Mouse (Mus musculus): ENCODE data around the gene Wwc1. TPM values are rescaled to one million over a fixed set of nuclear protein-coding genes. Genes with fewer than 3 reads are reported as not detected.

Gene Wwc1
- total RNA-seq, 2 experiments from 2014 or later = 1.0 to 2.6 TPM

- DNase-seq = no peak
- intact Hi-C loops (cut with DNase I) = no loop called here
These were observed 5.5 kb downstream of the Wwc1 start for GRCm38 (mm10) chr11:35974632-35975450.

GRCm38 (mm10) chr11:35973135-35973534 is 7.2 kb downstream of the Wwc1 start:
- DNase-seq = no peak
- intact Hi-C loops (cut with DNase I) = no loop called here

GRCm38 (mm10) chr11:35972270-35972931 is 7.9 kb downstream of the Wwc1 start:
- DNase-seq = no peak
- intact Hi-C loops (cut with DNase I) = no loop called here

GRCm38 (mm10) chr11:35970806-35971705 is 9.3 kb downstream of the Wwc1 start:
- intact Hi-C loops (cut with DNase I) = no loop called here
- DNase-seq = no peak

GRCm38 (mm10) chr11:35968291-35968690 is 12.0 kb downstream of the Wwc1 start:
- intact Hi-C loops (cut with DNase I) = no loop called here
- DNase-seq = no peak

GRCm38 (mm10) chr11:35963981-35964549 is 16.3 kb downstream of the Wwc1 start:
- DNase-seq = no peak
- intact Hi-C loops (cut with DNase I) = no loop called here

- intact Hi-C loops (cut with DNase I) = no loop called here
- DNase-seq = no peak
These were observed 16.8 kb downstream of the Wwc1 start for GRCm38 (mm10) chr11:35963554-35963953.

GRCm38 (mm10) chr11:35962431-35962830 is 17.9 kb downstream of the Wwc1 start:
- no peak for DNase-seq
- intact Hi-C loops (cut with DNase I) = no loop called here

GRCm38 (mm10) chr11:35959270-35959669 is 21.1 kb downstream of the Wwc1 start:
- intact Hi-C loops (cut with DNase I) = no loop called here
- no peak for DNase-seq

GRCm38 (mm10) chr11:35955572-35955971 is 24.8 kb downstream of the Wwc1 start:
- intact Hi-C loops (cut with DNase I) = no loop called here
- DNase-seq = no peak

GRCm38 (mm10) chr11:35953179-35953578 is 27.1 kb downstream of the Wwc1 start:
- no peak for DNase-seq
- intact Hi-C loops (cut with DNase I) = no loop called here

- no peak for DNase-seq
- intact Hi-C loops (cut with DNase I) = no loop called here
These were observed 28.6 kb downstream of the Wwc1 start for GRCm38 (mm10) chr11:35951727-35952065.

- intact Hi-C loops (cut with DNase I) = no loop called here
- no peak for DNase-seq
These were observed 29.1 kb downstream of the Wwc1 start for GRCm38 (mm10) chr11:35951058-35951726.

- intact Hi-C loops (cut with DNase I) = no loop called here
- DNase-seq = no peak
These were observed 29.9 kb downstream of the Wwc1 start for GRCm38 (mm10) chr11:35950466-35950865.

- DNase-seq = no peak
- intact Hi-C loops (cut with DNase I) = no loop called here
These were observed 30.3 kb downstream of the Wwc1 start for GRCm38 (mm10) chr11:35950011-35950410.

GRCm38 (mm10) chr11:35948457-35948881 is 31.9 kb downstream of the Wwc1 start:
- DNase-seq = no peak
- intact Hi-C loops (cut with DNase I) = no loop called here

GRCm38 (mm10) chr11:35947944-35948343 is 32.4 kb downstream of the Wwc1 start:
- DNase-seq = no peak
- intact Hi-C loops (cut with DNase I) = no loop called here

GRCm38 (mm10) chr11:35945187-35945586 is 35.1 kb downstream of the Wwc1 start:
- intact Hi-C loops (cut with DNase I) = no loop called here
- no peak for DNase-seq

- no peak for DNase-seq
- intact Hi-C loops (cut with DNase I) = no loop called here
These were observed 38.7 kb downstream of the Wwc1 start for GRCm38 (mm10) chr11:35941641-35942040.

GRCm38 (mm10) chr11:35941064-35941463 is 39.3 kb downstream of the Wwc1 start:
- intact Hi-C loops (cut with DNase I) = no loop called here
- no peak for DNase-seq
